Mouse (Mus musculus) heart, postnatal 4 days (tissue): ENCODE data around the gene Gm5155. TPM values are rescaled to one million over a fixed set of nuclear protein-coding genes. Genes with fewer than 3 reads are reported as not detected.
"Not testable (repeated sequence)": the region's sequence is repeated elsewhere in the genome, so short reads cannot be mapped to it uniquely, and the experiment has no call there.

Experiments used
- DNase-seq: peaks from one replicate; pipeline ENCODE4 v3.0.0; 2021
- total RNA-seq, 2 experiments: library from RNA; stranded (reverse); gene quantifications; 2 replicates each; pipeline ENCODE4 v1.2.3; 2021

Gene Gm5155
- not detected for total RNA-seq

DNA sequence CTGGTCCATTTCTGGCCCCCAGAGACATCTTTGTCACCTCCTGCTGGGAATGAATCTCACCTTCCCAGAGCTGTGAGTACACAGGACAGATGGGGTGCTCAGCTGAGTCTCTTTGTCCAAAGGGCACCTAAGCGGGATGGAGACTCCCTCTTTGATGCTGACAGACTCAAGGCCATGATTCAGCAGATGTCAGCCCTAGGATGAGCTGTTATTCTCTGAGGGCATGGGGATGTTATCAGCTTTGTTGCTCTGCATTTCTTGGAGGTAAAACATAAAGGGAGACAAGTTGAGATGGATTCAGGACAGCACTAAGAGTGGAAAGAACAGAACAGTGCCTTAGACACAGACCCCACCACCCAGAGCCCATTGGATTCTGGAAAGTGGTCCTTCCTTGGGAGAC is at the start of gene Gm5155:
Gene Gm5155 (plus strand): TSS at position 301 of the 400 bp plus-strand sequence.
- no peak for DNase-seq

- no peak for DNase-seq
Measured at GRCm38 (mm10) chr7:17870776-17871175, 791 bp upstream of the Gm5155 start.

GRCm38 (mm10) chr7:17895341-17895740 is 23.8 kb downstream of the Gm5155 start:
- not testable (repeated sequence) for DNase-seq

DNA sequence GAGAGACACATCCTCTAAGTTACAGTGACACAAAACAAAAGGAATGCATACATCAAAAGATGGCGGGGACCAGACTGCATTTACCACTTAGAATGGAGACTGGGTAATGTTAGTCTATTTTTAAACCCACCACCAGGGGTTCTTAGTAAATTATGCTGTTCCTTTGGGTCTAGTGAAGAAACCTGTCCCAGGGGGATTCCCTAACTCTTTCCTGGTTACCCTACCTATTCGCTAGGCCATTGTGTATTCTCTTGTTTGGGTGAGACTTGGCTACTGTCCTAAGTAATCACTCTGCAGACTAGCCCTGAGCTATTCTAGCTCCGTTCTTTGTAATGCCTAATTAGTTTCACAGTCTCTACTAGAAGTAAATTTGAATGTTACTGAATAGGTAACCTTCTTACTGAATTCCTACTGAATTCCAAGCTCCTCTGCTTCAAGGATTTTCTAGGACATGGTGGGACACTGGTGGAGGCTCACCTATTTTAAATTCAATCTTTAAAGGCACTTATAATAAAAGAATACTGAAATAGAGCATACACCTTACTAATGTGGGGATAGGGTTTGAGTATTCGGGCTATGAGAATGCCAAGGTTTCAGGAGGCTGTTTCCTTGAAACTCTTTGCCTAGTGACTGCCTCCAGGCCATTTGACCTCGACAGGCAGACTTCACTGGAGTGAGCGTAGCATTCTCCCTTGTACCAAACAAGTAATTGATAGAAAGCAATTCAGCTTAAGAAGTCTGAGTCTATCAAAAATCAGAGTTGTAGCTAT is 31.8 kb downstream of the Gm5155 start:
- no peak for DNase-seq

Other genes starting within 250 kb of the Gm5155 start
- not detected for gene Ceacam5, start 158.5 kb upstream of the Gm5155 start, total RNA-seq
- gene Ceacam14, start 59.1 kb upstream of the Gm5155 start, total RNA-seq = not detected
- not detected for gene Ceacam11, start 100.4 kb downstream of the Gm5155 start, total RNA-seq
- gene Ceacam13, start 138.1 kb downstream of the Gm5155 start, total RNA-seq = not detected
- not detected for gene Ceacam12, start 194.2 kb downstream of the Gm5155 start, total RNA-seq